Mouse (Mus musculus) erythroblast, adult 5-6 weeks (primary cell): Measurements from ENCODE around the gene Tmem121b. TPM values are rescaled to one million over a fixed set of nuclear protein-coding genes. Genes with fewer than 3 reads are reported as not detected.

Source experiments
- ATAC-seq: replicated peaks from 2 replicates; pipeline ENCODE4 v1.8.0; 2016; ENCODE audit warnings: moderate number of reproducible peaks, mild to moderate bottlenecking, moderate TSS enrichment, inconsistent platforms; ENCODE audit not compliant: poor library complexity, low FRiP score, severe bottlenecking
- total RNA-seq, 2 experiments: library from RNA; stranded (forward) in 1 of 2; stranded (reverse) in 1 of 2; fragments of 150-400 nt in 1 of 2; fragments of 200-764, 138-1000 nt in 1 of 2; gene quantifications; 2 replicates each; pipeline versions ENCODE4 v1.2.3 to v1.2.4; 2015 to 2017; ENCODE audit warnings: low replicate concordance in 2 of 2

Tmem121b gene
- total RNA-seq, 2 experiments from 2014 or later, result not detected

DNA sequence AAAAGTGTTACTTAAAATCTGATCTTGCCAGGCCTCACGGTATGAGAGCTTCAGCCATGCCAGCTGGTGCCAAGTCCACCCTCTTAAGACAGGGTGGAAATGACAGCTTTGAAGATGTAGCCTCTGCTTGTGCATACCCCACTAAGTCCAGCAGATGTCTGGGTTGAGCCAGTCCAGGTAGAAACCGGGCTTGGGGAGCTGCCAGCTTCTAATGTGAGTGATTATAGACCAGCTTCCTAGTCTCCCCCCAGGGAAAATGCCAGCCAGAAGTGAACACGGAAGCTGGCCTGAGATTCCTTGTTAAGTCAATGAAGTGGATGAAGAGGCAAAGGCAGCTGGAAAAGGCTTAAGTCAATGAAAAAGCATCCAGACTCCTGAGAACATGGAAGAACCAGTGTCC, 2.9 kb upstream of the Tmem121b start:
- no peak for ATAC-seq

DNA sequence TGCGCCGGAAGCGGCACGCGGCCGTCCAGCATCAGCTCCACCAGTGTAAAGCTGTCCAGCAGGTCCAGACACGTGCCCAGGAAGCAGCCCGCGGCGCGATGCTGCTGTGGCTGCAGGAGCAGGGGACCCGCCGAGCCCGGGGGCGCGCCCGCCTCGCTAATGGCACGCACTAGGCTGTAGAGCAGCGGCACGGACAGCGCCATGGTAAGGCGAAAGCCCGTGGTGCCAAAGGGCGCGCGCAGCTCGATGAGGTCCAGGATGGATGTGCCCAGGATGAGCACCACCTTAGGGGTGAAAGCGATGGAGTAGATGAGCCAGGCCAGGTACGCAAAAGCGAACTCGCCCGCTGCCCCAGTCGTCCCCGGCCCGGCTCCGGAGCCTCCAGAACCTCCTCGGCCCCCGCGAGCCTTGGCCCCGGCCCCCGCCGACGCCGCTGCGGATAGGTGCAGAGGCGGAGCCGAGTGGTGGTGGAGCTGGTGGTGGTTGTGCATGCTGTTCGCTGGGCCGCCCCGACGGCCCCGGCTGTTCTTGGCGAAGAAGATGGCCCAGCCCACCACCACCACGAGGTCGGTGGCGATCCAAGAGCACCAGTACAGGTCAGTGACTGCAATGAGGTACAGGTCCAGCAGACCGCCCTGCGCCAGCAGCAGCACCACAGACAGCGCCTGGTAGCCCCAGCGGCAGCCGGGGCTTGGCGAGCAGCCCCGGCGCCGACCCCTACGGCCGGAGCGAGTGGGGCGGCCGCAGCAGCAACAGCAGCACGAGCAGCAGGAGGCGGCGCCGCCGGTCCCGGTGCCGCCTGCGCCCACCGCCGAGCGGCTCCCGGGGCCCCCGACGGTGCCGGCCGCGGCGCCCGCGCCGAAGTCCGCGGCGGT, 871 bp downstream of the Tmem121b start:
- no peak for ATAC-seq

DNA sequence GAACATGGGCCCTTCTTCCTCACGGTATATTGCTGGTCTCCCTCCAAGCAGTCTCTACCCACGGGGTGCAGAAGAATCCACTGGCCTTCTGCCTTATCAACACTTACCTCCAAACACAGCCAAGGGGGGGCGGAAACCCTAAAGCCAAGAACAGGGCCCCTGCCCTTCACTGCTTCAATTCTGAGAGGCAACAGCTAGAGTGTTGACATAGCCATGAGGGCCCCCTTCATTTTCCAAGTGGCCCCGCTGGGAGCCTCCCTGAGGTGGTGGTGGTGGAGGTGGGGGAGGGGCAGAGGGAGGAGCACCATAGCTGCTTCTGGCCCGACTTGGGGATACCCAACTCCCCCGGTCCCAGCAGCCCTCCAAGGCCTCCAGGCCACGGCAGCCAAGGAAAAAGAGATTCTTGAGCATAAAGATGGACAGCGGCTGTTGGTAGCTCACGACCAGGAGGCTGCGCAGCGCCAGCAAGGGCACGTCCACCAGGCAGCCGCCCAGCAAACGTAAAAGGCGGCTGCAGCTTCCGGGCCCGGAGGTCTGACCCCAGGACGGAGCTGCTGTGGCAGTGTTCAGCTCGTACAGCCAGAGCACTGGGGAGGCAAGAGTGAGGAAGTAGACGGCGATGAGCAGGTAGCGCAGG, 1.6 kb downstream of the Tmem121b start:
- no peak for ATAC-seq

DNA sequence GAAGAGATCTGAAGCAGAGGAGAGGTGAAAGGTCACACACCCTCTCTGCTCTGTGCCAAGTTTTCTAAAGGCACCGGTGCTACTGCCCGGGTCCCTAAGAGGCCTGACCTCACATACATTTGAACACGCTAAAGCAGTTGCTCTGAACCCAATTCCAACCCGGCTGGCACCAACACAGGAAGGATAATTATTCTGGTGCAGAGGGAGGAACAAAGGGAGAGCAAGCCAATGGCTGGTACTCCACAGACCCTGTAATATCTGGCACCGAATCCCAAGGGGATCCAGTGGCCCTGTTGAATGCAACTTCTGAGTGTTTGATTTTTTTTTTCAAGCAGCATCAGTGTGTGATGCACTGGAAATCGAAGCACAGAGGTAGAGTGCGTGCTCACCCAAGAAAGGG, 2.5 kb downstream of the Tmem121b start:
- ATAC-seq, result no peak

DNA sequence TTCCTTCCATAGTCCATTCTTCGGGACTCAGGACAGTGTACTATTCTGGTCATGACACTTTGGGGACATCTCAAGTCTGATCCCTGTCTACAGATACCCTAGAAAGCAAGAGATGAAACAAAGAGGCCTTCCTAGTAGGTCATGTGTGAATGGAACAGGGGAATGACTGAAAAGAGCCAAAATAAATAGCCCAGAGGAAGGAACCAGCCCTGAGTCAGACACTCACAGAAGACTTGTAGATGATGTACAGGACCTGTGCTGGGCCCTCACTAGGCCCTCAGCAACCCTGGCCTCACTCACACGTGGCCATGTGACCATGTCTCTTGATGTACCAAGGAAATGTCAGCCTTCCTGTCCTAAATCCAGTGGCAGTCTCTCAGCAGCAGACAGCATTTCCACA, 4.1 kb downstream of the Tmem121b start:
- no peak for ATAC-seq

DNA sequence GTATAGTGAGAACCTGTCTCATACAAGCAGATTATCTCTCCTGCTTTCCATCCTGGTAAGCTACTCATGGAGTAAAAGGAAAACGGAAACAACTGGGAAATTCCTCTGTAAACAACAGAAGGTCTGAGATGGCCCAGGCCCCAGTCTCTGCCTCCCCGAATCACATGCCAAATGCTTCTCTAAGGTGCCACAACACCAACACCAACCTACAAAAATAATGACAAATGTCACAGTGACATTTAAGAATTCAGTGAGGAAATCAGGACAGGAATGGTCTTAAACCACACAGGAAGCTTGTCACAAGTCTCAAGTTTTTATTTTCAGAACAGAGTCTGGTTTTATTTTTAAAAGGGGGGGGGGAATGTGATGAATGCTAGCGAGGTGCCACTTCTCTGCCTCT, 5.0 kb downstream of the Tmem121b start:
- ATAC-seq, result no peak

DNA sequence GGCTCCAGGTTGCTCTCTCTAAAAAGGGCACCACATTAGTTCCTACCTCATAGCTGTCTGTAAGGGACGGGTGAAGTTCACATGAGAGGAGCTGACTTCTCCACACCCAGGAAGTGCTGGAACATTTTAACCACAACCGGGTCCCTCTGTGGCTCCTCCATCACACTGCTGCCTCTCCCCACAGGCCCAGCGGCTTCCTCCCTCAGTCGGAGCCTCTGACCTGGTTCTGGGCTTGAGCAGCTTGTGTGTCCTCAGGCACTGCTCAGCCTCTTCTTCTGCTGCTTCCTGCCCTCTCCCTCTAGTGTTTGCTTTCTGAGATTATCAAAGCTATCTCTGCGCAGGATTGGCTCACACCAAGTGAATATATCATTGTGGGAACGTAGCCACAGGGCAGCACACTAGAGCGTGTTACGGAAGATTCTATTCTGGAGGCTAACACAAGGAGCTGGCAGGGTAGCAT, 7.5 kb downstream of the Tmem121b start:
- peak; percentile 20; the same call in 1 of the 2 replicates for ATAC-seq

DNA sequence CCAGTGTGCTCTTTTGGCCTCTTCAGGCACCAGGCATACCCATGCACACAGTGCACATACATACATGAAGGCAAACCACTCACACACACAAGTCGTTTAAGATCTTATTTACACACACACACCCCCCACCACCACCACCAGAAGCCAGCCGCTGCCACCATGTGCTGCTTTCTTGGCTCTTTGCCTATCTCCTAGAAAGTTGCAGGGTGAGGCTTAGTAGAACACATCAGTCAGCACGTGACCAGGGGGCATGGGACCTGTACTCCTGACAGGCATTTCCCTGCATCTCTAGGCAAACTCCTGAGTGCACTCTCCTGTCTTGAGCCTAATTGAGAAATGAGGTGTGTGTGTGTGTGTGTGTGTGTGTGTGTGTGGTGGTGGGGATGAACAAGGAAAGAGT, 8.6 kb downstream of the Tmem121b start:
- ATAC-seq, result peak; percentile 78

DNA sequence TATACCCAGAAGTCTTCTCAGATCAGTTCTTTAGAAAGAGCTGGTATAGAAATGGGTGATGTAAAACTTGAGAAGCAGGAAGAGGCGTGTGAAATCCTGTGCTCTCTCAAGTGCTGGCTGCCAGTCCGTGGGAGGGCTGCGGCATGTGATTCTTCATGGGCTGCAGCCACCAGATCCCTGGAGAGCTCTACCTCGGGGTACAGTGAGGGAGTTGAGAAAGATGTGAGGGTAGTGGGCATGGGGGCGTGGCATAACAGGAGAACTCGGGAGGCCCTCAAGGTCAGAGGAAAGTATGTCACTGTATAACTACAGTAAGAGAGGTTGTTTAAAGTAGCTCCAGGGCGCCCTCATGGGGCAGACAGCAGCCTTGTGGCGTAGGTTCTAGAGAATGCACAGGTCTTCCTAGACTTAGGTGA, 10.4 kb downstream of the Tmem121b start:
- ATAC-seq, result no peak

DNA sequence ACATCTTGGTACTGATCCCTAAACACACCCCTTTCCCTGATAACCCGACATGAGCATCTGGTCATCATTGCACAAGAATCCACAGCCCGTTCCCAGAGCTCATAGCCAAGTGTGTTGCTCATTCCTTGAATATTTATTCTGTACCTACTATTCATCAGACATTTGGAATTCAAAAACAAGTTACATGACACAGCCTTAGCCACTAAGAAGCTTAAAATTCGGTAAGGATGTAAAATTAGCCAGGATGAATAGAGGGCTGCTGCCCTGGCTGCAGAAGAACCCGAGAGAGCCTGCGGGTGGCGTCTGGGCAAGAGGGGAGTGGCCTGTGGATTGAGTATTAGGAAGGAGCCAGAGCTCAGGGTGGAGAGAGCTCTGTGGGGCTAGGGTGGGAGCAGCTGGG, 10.9 kb downstream of the Tmem121b start:
- no peak for ATAC-seq

DNA sequence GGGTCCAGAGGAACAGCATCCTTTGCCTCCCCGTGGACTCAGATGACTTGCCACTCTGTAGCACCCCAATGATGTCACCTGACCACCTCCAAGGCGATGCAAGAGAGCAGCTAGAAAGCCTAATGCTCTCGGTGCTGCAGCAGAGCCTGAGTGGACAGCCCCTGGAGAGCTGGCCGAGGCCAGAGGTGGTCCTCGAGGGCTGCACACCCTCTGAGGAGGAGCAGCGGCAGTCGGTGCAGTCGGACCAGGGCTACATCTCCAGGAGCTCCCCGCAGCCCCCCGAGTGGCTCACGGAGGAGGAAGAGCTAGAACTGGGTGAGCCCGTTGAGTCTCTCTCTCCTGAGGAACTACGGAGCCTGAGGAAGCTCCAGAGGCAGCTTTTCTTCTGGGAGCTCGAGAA, 11.6 kb downstream of the Tmem121b start:
- ATAC-seq, result no peak

DNA sequence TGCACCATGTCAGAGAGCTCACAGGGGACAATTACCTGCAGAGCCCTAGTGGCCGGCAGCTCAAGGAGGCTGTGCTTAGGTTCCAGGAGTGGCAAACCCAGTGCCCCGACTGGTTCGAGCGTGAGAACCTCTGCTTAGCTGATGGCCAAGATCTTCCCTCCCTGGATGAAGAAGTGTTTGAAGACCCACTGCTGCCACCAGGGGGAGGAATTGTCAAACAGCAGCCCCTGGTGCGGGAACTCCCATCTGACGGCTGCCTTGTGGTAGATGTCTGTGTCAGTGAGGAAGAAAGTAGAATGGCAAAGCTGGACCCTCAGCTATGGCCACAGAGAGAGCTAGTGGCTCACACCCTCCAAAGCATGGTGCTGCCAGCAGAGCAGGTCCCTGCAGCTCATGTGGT, 12.1 kb downstream of the Tmem121b start:
- no peak for ATAC-seq

DNA sequence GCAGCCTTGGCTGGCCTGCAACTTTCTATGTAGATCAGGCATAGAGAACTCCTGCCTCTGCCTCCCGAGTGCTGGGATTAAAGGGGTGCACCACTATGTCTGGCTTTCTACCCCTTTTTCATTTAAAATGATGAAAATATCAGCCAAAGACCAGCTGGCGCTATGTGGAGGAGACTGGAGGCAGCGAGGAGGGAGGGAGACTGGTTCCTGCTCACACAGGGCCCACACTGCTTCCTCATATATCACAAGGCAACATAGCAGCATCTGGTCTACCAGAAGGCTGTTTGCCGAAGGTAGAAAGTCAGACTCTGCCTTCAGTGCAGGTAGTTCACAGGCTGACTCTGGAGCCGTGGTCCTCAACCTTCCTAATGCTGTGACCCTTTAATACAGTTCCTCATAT, 13.2 kb downstream of the Tmem121b start:
- no peak for ATAC-seq

DNA sequence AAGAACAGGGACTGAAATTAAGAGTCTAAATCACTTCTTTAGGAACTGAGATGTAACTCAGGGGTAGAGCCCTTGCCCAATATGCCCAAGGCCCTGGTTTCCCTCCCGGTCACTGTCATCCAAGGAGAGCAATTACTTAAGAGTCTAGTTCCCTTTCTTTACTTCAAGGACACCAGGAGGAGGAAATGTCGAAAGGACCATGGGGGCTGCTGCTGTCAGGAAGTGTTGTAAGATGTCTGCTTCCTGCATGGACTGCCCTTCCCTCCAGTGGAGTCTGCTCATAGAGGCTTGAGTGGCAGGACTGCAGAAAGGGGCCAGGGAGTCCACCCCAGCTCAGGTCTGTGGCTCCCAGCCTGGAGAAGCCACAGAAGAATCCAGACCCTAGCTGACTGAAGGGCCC, 14.3 kb downstream of the Tmem121b start:
- no peak for ATAC-seq

DNA sequence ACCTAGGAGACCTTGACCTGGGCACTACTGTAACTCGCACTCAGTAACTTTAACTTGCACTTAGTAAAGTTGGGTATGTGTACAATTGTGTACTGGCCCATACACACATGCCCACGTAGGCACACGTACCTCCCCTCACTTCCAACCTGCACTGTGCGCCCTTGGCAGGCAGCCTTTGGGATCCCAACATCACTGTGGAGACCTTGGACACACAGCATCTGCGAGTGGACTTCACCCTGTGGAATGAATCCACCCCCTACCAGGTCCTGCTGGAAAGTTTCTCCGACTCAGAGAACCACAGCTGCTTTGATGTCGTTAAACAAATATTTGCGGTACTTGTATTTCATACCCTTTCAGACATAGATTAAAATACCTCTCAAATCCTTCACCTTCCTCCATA, 18.3 kb downstream of the Tmem121b start:
- no peak for ATAC-seq

DNA sequence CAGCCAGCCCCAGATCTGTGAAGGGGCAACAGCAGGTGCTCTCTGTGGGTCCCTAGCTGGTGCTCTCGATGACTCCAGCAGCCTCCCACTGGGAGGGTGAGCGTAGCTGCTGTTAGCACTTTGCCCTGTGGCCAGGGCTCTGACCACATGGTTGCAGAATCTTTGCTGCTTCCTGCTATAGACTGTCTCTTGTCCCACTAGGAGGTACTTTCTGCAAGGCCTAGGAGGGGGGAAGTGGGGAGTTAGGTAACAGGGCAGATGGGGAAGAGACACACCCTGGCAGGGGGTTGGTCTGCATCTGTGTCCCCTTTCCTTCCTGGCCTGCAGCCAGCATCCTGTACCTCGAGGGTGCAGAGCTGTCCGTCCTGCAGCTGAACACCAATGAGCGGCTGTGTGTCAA, 20.2 kb downstream of the Tmem121b start:
- no peak for ATAC-seq

DNA sequence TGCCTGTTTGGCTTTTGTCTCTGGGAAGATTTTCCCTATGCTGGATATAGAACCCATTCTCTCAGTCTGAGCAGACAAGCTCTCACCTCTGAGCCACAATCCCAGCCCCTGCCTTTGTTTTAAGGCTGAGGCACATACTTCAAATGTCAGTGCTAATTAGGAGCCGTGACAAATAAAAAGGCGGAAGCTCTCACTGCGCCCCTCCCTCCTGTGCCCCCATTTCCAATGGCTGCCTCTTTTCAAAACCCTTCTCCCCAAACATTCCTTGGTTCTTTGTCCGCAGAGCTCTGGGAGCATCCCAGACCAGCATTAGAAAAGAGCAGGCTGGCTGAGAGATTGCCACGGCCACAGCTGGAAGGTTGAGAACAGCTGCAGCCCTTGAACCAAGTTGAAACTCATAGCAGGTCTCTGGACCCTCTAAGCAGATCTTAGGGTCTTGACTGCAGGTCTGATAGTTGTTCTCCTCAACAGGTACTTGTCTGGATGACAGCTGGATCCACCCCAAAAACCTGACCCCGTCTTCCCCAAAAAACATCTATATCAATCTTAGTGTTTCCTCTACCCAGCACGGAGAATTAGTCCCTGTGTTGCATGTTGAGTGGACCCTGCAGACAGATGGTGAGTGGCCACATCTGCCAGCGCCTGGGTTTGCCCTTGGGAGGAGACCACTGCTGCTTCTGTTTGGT, 21.0 kb downstream of the Tmem121b start:
- ATAC-seq, result no peak

DNA sequence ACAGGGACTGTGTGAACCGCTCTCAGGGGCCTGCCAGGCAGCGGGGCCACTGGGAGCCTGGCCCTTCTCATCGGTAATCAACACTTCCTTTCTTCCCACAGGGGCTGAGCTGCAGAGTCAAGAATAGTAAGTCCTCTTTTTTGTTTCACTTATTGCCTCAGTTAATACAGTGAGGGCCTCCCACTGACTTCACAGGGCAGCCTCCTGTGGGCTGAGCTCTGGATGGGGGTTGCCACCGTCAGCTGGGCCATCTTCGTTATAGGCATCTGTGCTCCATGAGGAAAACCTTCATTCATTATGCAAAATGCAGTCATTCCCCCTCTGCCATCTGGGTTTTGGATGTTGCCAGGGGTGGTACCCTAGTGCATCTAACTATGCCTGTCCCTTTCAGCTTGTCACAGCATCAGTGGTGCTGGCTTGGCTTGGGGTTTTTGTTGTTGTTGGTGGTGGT, 21.6 kb downstream of the Tmem121b start:
- no peak for ATAC-seq

DNA sequence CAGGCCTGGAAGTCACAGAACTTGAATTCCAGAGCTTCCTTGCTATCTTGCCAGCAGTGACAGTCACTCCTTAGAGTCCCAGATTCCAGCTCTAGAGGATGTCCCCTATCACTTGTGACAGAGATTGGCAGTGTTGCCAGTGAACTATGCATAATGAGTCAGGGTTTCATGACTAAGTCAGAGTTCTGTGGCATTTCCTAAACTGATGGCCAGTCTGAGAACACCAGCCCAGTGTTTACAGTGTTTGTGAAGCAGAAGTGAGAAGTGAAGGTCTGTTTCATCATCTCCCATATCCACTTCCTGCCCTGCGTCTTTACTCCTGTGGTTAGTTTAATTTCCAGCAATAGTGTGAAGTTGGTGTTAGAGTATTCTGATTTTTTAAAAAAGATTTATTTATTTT, 22.9 kb downstream of the Tmem121b start:
- no peak for ATAC-seq

DNA sequence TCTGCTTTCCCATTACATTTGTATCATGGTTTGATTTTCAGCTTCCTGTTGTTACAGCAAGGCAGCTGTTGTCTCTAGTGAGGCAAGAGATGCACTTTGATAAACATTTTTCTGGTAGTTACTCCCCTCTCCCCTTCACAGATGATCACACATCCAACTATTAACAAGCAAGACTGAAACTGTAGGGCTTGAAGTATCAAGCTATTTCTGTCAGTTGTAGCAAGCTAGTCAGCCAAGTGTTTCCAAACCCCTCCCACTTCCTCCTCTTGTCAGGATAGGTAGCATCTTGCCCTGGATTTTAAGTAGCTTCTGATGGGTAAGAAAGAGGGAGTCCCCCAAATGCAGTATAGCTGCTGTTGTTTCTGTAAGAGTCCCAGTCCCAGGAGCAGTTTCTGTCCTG, 23.8 kb downstream of the Tmem121b start:
- no peak for ATAC-seq

DNA sequence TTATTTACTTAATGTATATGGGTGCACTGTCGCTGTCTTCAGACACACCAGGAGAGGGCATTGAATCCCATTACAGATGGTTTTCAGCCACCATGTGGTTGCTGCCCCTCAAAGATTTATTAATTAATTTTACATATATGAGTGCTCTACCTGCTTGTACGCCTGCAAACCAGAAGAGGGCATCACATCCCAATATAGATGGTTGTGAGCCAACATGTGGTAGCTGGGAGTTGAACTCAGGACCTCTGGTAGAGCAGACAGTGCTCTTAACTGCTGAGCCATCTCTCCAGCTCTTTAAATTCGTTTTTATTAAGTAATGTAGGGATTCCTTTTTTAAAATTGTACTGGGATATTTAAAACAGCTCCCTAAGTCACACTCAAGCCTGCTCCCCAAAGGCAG, 24.3 kb downstream of the Tmem121b start:
- ATAC-seq, result no peak
